Mouse (Mus musculus): ENCODE results near the gene Zfp113. TPM values are rescaled to one million over a fixed set of nuclear protein-coding genes. Genes with fewer than 3 reads are reported as not detected.
"Not testable (repeated sequence)": the region's sequence is repeated elsewhere in the genome, so short reads cannot be mapped to it uniquely, and the experiment has no call there.

The Zfp113 gene
- polyA plus RNA-seq, 1 experiment from 2014 or later = 13.2 TPM

DNA sequence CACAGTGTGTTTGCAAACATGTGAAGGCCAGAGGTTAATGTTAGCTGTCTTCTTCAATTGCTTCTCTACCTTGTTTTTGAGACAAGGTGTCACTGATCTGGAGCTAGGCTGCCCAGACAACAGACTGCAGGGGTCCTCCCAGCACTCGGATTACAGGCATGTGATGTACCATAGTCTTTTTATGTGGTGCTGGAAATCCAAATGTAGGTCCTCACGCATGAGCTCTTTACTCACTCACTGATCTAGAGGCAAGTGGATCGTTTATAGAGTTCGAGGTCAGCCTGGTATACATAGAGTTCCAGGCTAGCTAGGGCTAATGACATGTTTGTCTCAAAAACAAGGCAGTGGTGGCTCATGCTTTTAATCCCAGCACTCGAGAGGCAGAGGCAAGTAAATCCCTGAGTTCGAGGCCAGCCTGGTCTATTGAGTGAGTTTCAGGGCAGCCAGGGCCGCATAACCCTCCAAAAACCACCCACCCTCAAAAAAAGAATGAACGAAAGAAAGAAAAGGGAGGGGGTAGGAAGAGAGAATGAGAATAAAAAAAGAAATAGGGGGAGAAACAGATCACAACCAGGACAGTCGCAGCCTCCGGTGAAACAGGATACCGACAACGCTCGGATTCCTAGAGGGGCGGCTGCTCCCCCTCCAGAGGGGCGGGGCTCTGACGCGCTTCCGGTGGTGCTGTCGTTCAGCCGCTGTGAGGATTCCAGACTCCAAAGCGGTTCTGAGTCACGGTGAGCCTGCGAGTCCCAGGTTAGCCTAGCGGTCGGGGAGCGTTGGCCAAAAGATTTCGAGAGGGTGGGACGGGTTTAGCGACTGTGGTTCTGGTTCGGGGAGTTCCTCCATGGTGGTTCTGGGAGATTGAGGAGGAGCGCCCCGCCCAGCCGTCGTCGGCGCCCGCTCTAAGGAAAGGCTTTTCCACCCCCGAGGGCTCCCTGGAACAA, 39.0 kb downstream of the Zfp113 start, which contains the start of gene Zscan21:
Gene Zscan21, plus strand, starts transcription at position 649 of the 944 bp plus-strand sequence.
- Histone ChIP-seq H3K27me3 (ENCODE audit: insufficient read depth, low read length) (no peaks in the 10 kb centered on the region), H3K36me3 (ENCODE audit: insufficient read depth, low read length) (0 out of 2 replicates have a peak, but pooled peaks cover 3% of the 10 kb centered on the region), H3K9ac (ENCODE audit: low read depth, low read length) (peak within 1 kb of the TSS; percentile 64), H3K4me2 (ENCODE audit: low read length) (peak within 1 kb of the TSS; percentile 75), H3K9me3 (replicated peaks; ENCODE audit: low read length) (no peaks in the 10 kb centered on the region), H3K4me3 (replicated peaks; ENCODE audit: low read depth, low read length) (peak within 1 kb of the TSS; percentile 70), H3K4me1 (replicated peaks; ENCODE audit: insufficient read depth, low read length) (no peaks in the 10 kb centered on the region), H3K27ac (peak within 1 kb of the TSS; percentile 90)
- WGBS = 5% methylated on average over 38 of the region's 38 CpGs
- DNase-seq (ENCODE audit: low spot score) (peak; percentile 96), ATAC-seq (replicated peaks; ENCODE audit: low FRiP score, low read depth) (peak; percentile 96)
- 0 out of 2 replicates have a peak, but pooled peaks have one; percentile 38 for TF ChIP-seq CTCF (IDR thresholded peaks at IDR 0.05; ENCODE audit: low read depth)

- not testable (repeated sequence) for DNase-seq (ENCODE audit: low spot score); ATAC-seq (replicated peaks; ENCODE audit: low FRiP score, low read depth); H3K4me1 ChIP-seq (replicated peaks; ENCODE audit: insufficient read depth, low read length); H3K27ac ChIP-seq; H3K4me3 ChIP-seq (replicated peaks; ENCODE audit: low read depth, low read length); H3K9me3 ChIP-seq (replicated peaks; ENCODE audit: low read length); H3K36me3 ChIP-seq (ENCODE audit: insufficient read depth, low read length); H3K27me3 ChIP-seq (ENCODE audit: insufficient read depth, low read length); H3K9ac ChIP-seq (ENCODE audit: low read depth, low read length); H3K4me2 ChIP-seq (ENCODE audit: low read length)
- WGBS = 70% methylated on average over 4 of the region's 4 CpGs
- TF ChIP-seq CTCF (IDR thresholded peaks at IDR 0.05; ENCODE audit: low read depth) = peak; percentile 6; the same call in 1 of the 2 replicates
Measured at GRCm38 (mm10) chr5:138109847-138110396, 45.6 kb downstream of the Zfp113 start.

- Histone ChIP-seq H3K36me3 (ENCODE audit: insufficient read depth, low read length) (peaks cover 13% of the 10 kb centered on the region), H3K27me3 (ENCODE audit: insufficient read depth, low read length) (no peaks in the 10 kb centered on the region), H3K9ac (ENCODE audit: low read depth, low read length) (no peak overlapping the region), H3K4me2 (ENCODE audit: low read length) (no peak overlapping the region), H3K9me3 (replicated peaks; ENCODE audit: low read length) (no peaks in the 10 kb centered on the region), H3K4me3 (replicated peaks; ENCODE audit: low read depth, low read length) (no peak overlapping the region), H3K4me1 (replicated peaks; ENCODE audit: insufficient read depth, low read length) (no peaks in the 10 kb centered on the region), H3K27ac (no peak overlapping the region)
- DNase-seq (ENCODE audit: low spot score) (no peak), ATAC-seq (replicated peaks; ENCODE audit: low FRiP score, low read depth) (no peak)
- no peak for TF ChIP-seq CTCF (IDR thresholded peaks at IDR 0.05; ENCODE audit: low read depth)
- 65% methylated on average over 3 of the region's 3 CpGs for WGBS
Measured at GRCm38 (mm10) chr5:138107130-138107529, 48.4 kb downstream of the Zfp113 start.

DNA sequence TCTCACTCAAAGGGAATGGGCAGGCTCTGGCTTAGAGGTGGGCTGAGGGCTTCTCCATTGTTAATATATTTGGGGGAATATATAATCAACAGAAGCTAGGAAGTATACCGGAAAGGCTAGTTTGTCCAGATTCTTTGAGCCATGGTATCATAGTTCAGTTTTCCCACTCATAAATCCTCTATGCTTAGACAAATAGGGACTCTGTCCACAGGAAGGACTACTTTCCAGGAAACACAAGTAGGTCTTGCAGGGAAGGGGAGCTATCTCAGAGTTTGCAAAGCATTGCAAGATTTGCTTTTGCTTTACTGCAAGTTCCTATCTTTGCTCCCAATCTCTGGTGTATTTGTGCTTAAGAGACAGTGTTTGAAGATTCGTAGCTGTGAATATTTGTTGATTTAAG, 50.6 kb downstream of the Zfp113 start:
- WGBS = 67% methylated on average over 2 of the region's 2 CpGs
- no peak for ATAC-seq (replicated peaks; ENCODE audit: low FRiP score, low read depth)

DNA sequence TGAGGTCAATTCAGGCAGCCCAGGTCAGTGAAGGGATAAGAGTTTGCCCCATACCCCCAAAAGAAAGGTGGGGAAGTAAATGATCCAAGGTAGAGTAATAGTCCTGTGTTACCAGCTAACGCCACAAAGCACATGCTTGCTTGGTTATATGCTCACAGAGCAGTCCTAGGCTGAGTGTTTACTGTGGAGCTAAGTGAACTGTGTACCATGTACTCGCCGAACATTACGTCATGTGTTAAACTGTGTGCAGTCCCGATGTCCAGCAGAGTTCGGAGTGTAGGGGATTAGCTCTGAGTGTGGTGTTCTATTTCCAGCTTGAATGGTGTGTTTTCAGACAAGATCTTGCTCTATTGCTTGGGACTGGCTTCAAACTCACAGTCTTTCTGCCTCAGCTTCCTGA, 61.1 kb downstream of the Zfp113 start:
- Histone ChIP-seq H3K9me3 (replicated peaks; ENCODE audit: low read length) (no peaks in the 10 kb centered on the region), H3K9ac (ENCODE audit: low read depth, low read length) (no peak overlapping the region), H3K36me3 (ENCODE audit: insufficient read depth, low read length) (peaks cover 45% of the 10 kb centered on the region), H3K4me1 (replicated peaks; ENCODE audit: insufficient read depth, low read length) (no peaks in the 10 kb centered on the region), H3K27ac (no peak overlapping the region), H3K4me2 (ENCODE audit: low read length) (no peak overlapping the region), H3K4me3 (replicated peaks; ENCODE audit: low read depth, low read length) (no peak overlapping the region), H3K27me3 (ENCODE audit: insufficient read depth, low read length) (no peaks in the 10 kb centered on the region)
- TF ChIP-seq CTCF (IDR thresholded peaks at IDR 0.05; ENCODE audit: low read depth) = no peak
- DNase-seq (ENCODE audit: low spot score) (no peak), ATAC-seq (replicated peaks; ENCODE audit: low FRiP score, low read depth) (no peak)
- 92% methylated on average over 6 of the region's 6 CpGs for WGBS

More for the DNA sequence above, 50.6 kb downstream of the Zfp113 start:
- Histone ChIP-seq H3K9ac (ENCODE audit: low read depth, low read length) (no peak overlapping the region), H3K4me3 (replicated peaks; ENCODE audit: low read depth, low read length) (no peak overlapping the region), H3K4me1 (replicated peaks; ENCODE audit: insufficient read depth, low read length) (no peaks in the 10 kb centered on the region), H3K27me3 (ENCODE audit: insufficient read depth, low read length) (no peaks in the 10 kb centered on the region), H3K4me2 (ENCODE audit: low read length) (no peak overlapping the region), H3K36me3 (ENCODE audit: insufficient read depth, low read length) (peaks cover 33% of the 10 kb centered on the region), H3K27ac (no peak overlapping the region), H3K9me3 (replicated peaks; ENCODE audit: low read length) (no peaks in the 10 kb centered on the region)
- DNase-seq (ENCODE audit: low spot score) = no peak
- no peak for TF ChIP-seq CTCF (IDR thresholded peaks at IDR 0.05; ENCODE audit: low read depth)

- Histone ChIP-seq H3K27ac (no peak overlapping the region), H3K9me3 (replicated peaks; ENCODE audit: low read length) (no peaks in the 10 kb centered on the region), H3K4me3 (replicated peaks; ENCODE audit: low read depth, low read length) (no peak overlapping the region), H3K4me2 (ENCODE audit: low read length) (no peak overlapping the region), H3K27me3 (ENCODE audit: insufficient read depth, low read length) (no peaks in the 10 kb centered on the region), H3K4me1 (replicated peaks; ENCODE audit: insufficient read depth, low read length) (0 out of 2 replicates have a peak, but pooled peaks cover 4% of the 10 kb centered on the region), H3K9ac (ENCODE audit: low read depth, low read length) (no peak overlapping the region), H3K36me3 (ENCODE audit: insufficient read depth, low read length) (peaks cover 30% of the 10 kb centered on the region)
- no peak for TF ChIP-seq CTCF (IDR thresholded peaks at IDR 0.05; ENCODE audit: low read depth)
- ATAC-seq (replicated peaks; ENCODE audit: low FRiP score, low read depth) (no peak), DNase-seq (ENCODE audit: low spot score) (no peak)
- 90% methylated on average over 4 of the region's 4 CpGs for WGBS
Measured at GRCm38 (mm10) chr5:138092771-138093170, 62.8 kb downstream of the Zfp113 start.
